Mouse (Mus musculus) neural tube, embryonic 13.5 days (tissue): ENCODE results near the gene Zfp273. TPM values are rescaled to one million over a fixed set of nuclear protein-coding genes. Genes with fewer than 3 reads are reported as not detected.
"Not testable (repeated sequence)": the region's sequence is repeated elsewhere in the genome, so short reads cannot be mapped to it uniquely, and the experiment has no call there.

Experiments
- ATAC-seq: fragments of 200-750 bp; cut with Nextera tagmentation; 2 replicates; pipeline ENCODE4 v1.8.0; 2017; ENCODE audit warnings: low read depth, mild to moderate bottlenecking, moderate TSS enrichment, moderate library complexity
- H3K27ac ChIP-seq: fragments of 300-500 bp; sonication (generic); replicated peaks from 2 replicates; pipeline ENCODE4 v1.5.1; 2015; ENCODE audit warnings: moderate library complexity, mild to moderate bottlenecking, inconsistent platforms
- H3K27me3 ChIP-seq: fragments of 300-500 bp; sonication (generic); 2 replicates; pipeline ENCODE4 v1.6.1; 2015; ENCODE audit warnings: mild to moderate bottlenecking, inconsistent platforms
- H3K36me3 ChIP-seq: fragments of 300-500 bp; sonication (generic); 2 replicates; pipeline ENCODE4 v1.6.1; 2015; ENCODE audit warnings: mild to moderate bottlenecking, inconsistent platforms
- H3K4me1 ChIP-seq: fragments of 300-500 bp; sonication (generic); replicated peaks from 2 replicates; pipeline ENCODE4 v1.6.1; 2015; ENCODE audit warnings: inconsistent platforms
- H3K4me2 ChIP-seq: fragments of 300-500 bp; sonication (generic); 2 replicates; pipeline ENCODE4 v1.6.1; 2015; ENCODE audit warnings: inconsistent platforms, mild to moderate bottlenecking, moderate library complexity
- H3K4me3 ChIP-seq: fragments of 300-500 bp; sonication (generic); 2 replicates; pipeline ENCODE4 v1.5.1; 2015; ENCODE audit warnings: mild to moderate bottlenecking, inconsistent platforms
- H3K9ac ChIP-seq: fragments of 300-500 bp; sonication (generic); 2 replicates; pipeline ENCODE4 v1.6.1; 2015; ENCODE audit warnings: moderate library complexity, mild to moderate bottlenecking, inconsistent platforms
- H3K9me3 ChIP-seq: fragments of 300-500 bp; sonication (generic); 2 replicates; pipeline ENCODE4 v1.6.1; 2016; ENCODE audit warnings: inconsistent platforms
- WGBS: fragments of 180-500 bp; shearing (Covaris S2); methylation state at CpG from one replicate; pipeline ENCODE4 v1.1.7; 2015; 5-methylcytosine and 5-hydroxymethylcytosine counted together
- polyA plus RNA-seq: library from polyadenylated mRNA; unstranded; fragments of >200 nt; fragmentation: Nextera tagmentation; extraction: Ambion mirVana; gene quantifications from 2 replicates; pipeline ENCODE4 v1.2.1, GENCODE M21; 2015

Zfp273 gene
- polyA plus RNA-seq, 1 experiment from 2014 or later = 12.8 TPM

DNA sequence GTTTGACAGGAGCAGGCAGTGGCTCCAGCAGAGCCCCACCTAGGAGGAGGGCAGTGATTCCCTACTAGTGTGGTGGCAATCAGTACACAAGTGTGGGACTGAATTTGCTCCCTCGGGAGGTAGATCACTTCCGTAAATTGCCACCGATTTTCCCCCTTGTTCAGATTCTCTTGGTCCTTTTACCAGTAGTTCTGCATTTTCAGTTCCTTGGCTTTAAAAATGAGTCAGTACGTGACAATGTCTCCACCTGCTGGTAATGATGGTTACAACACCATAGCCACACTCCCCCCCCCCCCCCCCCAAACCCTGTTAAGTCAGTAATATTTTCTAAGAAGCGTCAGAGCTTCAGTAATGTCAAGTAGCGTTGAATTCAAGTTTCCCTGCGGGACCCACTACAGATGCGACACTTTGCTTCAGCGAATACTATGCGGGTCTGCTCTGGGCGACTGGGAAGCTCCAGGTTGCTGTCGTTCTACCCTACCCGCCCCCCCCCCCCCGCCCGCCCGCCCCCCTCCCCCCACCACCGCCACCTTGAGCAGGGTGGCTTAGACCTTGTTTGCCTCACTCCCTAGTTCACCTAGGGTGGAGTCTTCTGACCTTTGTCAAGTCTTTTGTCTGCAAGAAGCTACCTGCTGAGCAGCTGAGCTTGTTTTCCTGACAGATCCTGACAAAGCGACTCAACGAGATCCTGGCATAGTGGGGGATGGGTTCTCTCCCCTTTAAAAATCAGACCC is 30.7 kb downstream of the Zfp273 start:
- no peak overlapping the region for H3K27ac ChIP-seq

DNA sequence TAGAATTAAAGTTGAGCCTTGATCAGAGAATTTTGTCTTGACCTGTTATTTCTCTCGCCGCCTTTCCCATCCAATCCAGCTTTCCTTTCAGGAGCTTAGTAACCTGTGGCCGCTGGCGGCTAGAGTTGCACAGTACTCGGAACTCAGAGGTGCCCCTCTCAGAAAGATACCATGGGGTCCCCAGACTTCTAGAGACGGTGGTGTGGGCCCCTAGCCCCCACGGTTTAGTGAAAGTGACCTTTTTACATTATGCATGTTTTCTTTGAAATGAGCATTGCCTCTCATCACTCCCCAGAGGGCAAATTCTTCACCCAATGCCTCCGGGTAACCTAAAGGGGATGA is 31.3 kb downstream of the Zfp273 start:
- Histone ChIP-seq H3K4me1 (peaks cover 6% of the 10 kb centered on the region), H3K27ac (no peak overlapping the region), H3K4me2 (peak overlapping the region; percentile 56), H3K36me3 (no peaks in the 10 kb centered on the region), H3K27me3 (no peaks in the 10 kb centered on the region), H3K4me3 (peak overlapping the region; percentile 37), H3K9me3 (no peaks in the 10 kb centered on the region), H3K9ac (peak overlapping the region; percentile 66)
- 22% methylated on average over 8 of the region's 8 CpGs for WGBS
- peak; percentile 60 for ATAC-seq

More for the DNA sequence above, 30.7 kb downstream of the Zfp273 start:
- H3K4me3 ChIP-seq = peak overlapping the region; percentile 37
- H3K36me3 ChIP-seq = no peaks in the 10 kb centered on the region
- under 1% methylated on average over 15 of the region's 19 CpGs for WGBS
- peaks cover 6% of the 10 kb centered on the region for H3K4me1 ChIP-seq
- H3K4me2 ChIP-seq = peak overlapping the region; percentile 56
- H3K9ac ChIP-seq = peak overlapping the region; percentile 66
- no peaks in the 10 kb centered on the region for H3K27me3 ChIP-seq
- ATAC-seq = peak; percentile 85
- no peaks in the 10 kb centered on the region for H3K9me3 ChIP-seq

DNA sequence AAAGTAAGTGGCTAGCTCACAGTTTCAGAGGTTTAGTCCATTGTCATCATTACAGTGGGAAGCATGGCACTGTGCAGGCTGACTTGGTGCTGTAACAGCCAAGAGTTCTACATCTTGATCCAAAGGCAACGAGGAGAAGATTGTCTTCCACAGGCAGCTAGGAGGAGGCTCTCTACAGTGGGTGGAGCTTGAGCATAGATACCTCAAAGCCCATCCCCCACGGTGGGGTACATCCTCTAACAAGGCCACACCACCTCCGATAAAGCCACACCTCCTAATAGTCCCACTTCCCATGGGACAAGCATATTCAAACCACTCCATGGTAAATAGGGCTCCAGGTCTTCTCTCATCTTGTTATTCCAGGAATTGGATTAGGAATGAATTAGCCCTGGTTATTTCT is 36.8 kb downstream of the Zfp273 start:
- no peak overlapping the region for H3K9ac ChIP-seq
- no peaks in the 10 kb centered on the region for H3K36me3 ChIP-seq
- no peaks in the 10 kb centered on the region for H3K9me3 ChIP-seq
- no peak overlapping the region for H3K4me3 ChIP-seq
- ATAC-seq = no peak
- H3K27me3 ChIP-seq = no peaks in the 10 kb centered on the region
- no peak overlapping the region for H3K4me2 ChIP-seq
- H3K4me1 ChIP-seq = no peaks in the 10 kb centered on the region
- 79% methylated on average over 3 of the region's 3 CpGs for WGBS
- no peak overlapping the region for H3K27ac ChIP-seq

DNA sequence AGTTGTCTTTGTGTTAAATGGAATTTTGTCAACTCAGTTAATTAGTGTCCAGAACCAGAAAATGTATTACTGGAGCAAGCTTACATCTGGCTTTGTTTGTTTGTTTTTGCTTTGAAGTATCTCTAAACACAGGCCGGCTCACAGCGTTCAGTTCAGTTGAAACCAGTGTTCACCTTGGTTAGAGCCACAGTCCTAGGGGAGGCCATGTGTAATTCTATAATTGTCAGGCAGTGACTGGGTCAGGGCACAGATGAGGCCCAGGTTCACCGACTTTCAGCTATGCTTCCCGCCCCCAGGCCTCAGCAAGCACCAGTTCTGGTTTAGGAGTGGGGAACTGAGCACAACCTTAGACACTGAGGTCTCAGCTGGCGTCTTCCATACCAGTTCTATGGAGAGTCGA is 39.6 kb downstream of the Zfp273 start:
- Histone ChIP-seq H3K36me3 (no peaks in the 10 kb centered on the region), H3K4me1 (no peaks in the 10 kb centered on the region), H3K27ac (no peak overlapping the region), H3K27me3 (no peaks in the 10 kb centered on the region), H3K9ac (no peak overlapping the region), H3K9me3 (no peaks in the 10 kb centered on the region), H3K4me3 (no peak overlapping the region), H3K4me2 (no peak overlapping the region)
- no peak for ATAC-seq
- WGBS = 90% methylated on average over 6 of the region's 6 CpGs

DNA sequence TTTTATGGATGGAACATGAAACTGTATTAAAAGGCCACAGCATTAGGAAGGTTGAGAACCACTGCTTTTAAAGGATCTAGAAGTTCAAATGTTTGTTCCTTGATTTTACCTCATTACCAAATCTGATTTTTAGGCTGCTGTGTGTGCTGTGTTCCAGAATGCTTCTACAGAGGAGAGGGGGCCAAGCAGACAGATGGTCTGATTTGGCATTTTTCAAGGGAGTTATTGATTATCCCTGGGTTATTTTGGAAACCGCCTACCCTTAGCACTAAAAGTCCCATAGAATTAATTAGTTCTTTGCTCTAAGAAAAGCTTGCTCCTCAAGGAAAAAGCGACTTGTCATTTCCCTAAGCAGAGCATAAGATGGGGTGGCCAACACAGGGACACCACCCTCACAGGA is 40.4 kb downstream of the Zfp273 start:
- ATAC-seq = no peak
- Histone ChIP-seq H3K4me1 (no peaks in the 10 kb centered on the region), H3K9me3 (no peaks in the 10 kb centered on the region), H3K36me3 (no peaks in the 10 kb centered on the region), H3K9ac (no peak overlapping the region), H3K4me2 (no peak overlapping the region), H3K27ac (no peak overlapping the region), H3K4me3 (no peak overlapping the region), H3K27me3 (no peaks in the 10 kb centered on the region)
- 87% methylated on average over 2 of the region's 2 CpGs for WGBS

DNA sequence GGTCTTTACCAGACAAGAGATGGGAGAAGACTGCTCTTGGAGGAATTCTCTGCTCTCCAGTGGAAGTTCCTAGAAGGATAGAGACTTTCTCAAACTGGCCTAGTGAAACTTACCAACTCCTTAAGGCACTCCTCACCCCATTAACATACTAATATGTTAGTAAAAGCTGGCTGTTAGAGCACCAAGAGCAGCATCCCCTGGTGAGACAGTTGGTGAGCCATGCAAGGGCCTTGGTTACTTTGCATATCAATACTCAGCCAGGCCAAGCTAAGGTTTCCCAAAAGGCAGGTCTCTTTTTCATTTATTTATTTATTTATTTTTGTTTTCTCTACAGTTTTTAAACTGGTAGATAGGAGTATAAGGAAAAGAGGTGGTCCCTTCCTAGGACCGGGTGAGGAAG is 43.8 kb downstream of the Zfp273 start:
- no peaks in the 10 kb centered on the region for H3K9me3 ChIP-seq

DNA sequence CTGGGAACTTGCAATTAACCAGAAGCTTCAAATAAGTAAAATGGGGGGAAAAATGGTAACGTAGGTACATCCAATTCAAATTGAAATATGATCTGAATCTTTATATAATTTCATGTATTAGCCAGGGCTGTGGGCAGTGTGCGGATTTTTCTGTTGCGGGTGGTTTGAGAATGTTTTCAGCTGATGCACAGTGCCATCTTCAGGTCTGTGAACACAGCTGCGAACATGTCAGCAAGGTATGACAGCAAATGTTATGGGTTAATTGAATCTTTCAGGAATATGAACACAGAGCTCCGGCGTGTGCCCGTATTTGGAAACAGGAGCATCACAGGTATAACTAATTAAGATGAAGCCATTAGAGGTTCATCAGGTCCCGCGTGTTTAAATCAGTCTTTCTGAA is 49.0 kb downstream of the Zfp273 start:
- Histone ChIP-seq H3K9ac (no peak overlapping the region), H3K4me3 (no peak overlapping the region), H3K9me3 (no peaks in the 10 kb centered on the region), H3K27ac (no peak overlapping the region), H3K27me3 (no peaks in the 10 kb centered on the region), H3K36me3 (no peaks in the 10 kb centered on the region), H3K4me2 (no peak overlapping the region), H3K4me1 (no peaks in the 10 kb centered on the region)
- 88% methylated on average over 9 of the region's 9 CpGs for WGBS
- no peak for ATAC-seq

More for the DNA sequence above, 43.8 kb downstream of the Zfp273 start:
- ATAC-seq = no peak
- no peak overlapping the region for H3K4me3 ChIP-seq
- no peak overlapping the region for H3K9ac ChIP-seq
- WGBS = 23% methylated on average over 1 of the region's 1 CpGs
- H3K4me2 ChIP-seq = no peak overlapping the region
- no peaks in the 10 kb centered on the region for H3K4me1 ChIP-seq
- H3K27ac ChIP-seq = no peak overlapping the region
- H3K27me3 ChIP-seq = no peaks in the 10 kb centered on the region
- no peaks in the 10 kb centered on the region for H3K36me3 ChIP-seq

DNA sequence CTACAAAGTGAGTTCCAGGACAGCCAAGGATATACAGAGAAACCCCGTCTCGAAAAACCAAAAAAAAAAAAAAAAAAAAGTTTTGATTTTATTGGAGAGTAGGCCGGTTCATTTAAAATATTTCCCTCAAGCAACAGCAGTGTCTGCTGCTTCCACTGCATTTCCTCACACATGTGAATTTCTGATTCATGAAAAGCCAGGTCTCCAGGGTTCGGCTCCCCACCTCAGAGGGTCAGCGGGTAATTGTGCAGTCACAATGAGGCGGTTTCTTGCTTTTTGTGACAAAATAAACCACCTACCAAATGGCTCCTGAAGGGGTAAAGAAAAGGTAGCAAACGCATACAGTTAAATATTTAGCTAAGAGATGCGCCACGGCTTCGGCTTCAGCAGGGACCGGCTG is 49.5 kb downstream of the Zfp273 start, which contains the start of gene BC048507:
Gene BC048507, plus strand, starts transcription at position 301 of the 400 bp plus-strand sequence.
- Histone ChIP-seq H3K27me3 (no peaks in the 10 kb centered on the region), H3K4me2 (no peak within 1 kb of the TSS), H3K9me3 (no peaks in the 10 kb centered on the region), H3K27ac (no peak within 1 kb of the TSS), H3K4me3 (no peak within 1 kb of the TSS), H3K36me3 (no peaks in the 10 kb centered on the region), H3K9ac (no peak within 1 kb of the TSS), H3K4me1 (no peaks in the 10 kb centered on the region)
- 85% methylated on average over 11 of the region's 11 CpGs for WGBS
- no peak for ATAC-seq

DNA sequence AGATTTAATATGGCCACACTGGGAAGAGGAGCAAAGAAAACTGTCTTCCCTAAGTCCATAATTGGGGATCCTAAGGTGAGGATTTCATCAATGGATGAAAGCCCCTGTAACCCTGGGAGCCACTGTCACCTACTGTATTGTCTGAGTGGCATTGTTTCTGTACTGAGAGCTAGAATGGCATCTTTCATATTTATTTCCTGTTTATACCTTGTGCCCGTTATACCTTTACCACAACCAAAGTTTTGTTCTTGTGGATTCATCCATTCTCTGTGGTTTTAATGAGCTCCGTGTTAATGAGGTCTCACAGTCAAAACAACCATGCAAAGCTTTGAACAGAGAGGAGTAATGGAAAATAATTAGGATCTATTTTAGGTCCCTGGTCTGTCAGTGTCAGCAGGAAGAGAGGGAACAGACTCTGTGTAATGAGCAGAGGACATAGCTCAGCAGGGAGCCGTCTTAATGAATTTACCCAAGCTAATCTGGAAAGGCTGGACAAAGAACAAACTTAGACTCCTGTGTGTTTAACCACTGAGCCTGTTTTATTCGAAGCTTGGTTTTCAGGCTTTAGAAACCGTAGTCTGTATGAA is 51.3 kb downstream of the Zfp273 start:
- 70% methylated on average over 5 of the region's 5 CpGs for WGBS
- Histone ChIP-seq H3K27me3 (no peaks in the 10 kb centered on the region), H3K27ac (no peak overlapping the region), H3K4me3 (no peak overlapping the region), H3K4me1 (no peaks in the 10 kb centered on the region), H3K9ac (no peak overlapping the region), H3K4me2 (no peak overlapping the region), H3K9me3 (no peaks in the 10 kb centered on the region), H3K36me3 (no peaks in the 10 kb centered on the region)
- ATAC-seq = no peak

DNA sequence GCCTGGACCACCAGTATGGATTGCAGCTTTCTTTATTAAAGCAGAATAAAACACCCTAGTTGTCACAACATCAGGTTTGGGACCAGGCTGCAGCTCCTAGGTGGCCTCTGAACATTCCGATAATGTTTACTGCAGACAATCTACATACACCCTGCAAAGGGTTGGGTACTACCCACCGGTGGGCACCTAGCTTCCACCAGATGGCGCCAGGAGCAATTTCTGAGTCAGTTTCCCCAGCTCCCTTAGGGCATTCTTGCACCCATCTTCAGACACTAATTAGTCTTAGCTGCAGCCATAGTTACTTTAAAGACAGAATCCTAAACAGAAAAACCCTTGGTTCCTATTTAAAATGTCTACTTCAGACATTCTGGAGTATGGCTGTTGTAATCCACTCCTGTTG is 54.4 kb downstream of the Zfp273 start:
- Histone ChIP-seq H3K9me3 (no peaks in the 10 kb centered on the region), H3K27ac (no peak overlapping the region), H3K4me3 (no peak overlapping the region), H3K4me1 (no peaks in the 10 kb centered on the region), H3K36me3 (no peaks in the 10 kb centered on the region), H3K4me2 (no peak overlapping the region), H3K9ac (no peak overlapping the region), H3K27me3 (no peaks in the 10 kb centered on the region)
- WGBS = 29% methylated on average over 3 of the region's 3 CpGs
- ATAC-seq = no peak

DNA sequence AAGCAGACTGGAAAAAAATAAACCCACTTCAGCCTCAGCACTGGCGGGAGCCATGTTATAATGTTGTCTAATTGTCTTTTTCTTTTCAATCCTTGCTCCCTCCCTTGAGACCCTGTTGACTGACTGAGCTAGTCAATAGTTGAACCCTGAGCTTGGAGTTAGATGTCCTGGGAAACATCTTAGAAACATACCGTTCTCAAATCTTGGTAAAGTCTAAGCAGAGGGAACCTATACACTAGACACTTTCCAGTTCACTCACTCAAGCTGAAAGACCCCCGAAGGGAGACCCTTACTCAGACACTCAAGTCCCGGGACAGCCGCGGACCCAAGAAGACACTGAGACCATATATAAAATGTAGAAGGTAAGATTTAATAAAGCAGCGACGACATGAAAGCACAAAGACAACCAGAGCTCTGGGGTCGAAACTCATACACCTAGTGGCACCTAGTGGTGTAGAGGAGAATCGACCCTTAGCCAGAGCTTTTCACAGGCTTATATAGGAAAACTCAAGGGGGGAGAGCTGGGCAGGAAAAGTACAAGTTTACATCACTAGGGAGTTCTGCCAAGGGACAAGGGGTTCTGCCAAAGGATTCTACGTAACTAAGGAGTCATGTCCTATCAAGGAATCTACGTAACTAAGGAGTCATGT is 62.6 kb downstream of the Zfp273 start:
- 37% methylated on average over 8 of the region's 12 CpGs for WGBS
- not testable (repeated sequence) for H3K4me3 ChIP-seq, H3K9me3 ChIP-seq, H3K4me1 ChIP-seq, H3K36me3 ChIP-seq, H3K27me3 ChIP-seq, H3K9ac ChIP-seq, H3K27ac ChIP-seq
- ATAC-seq = 0 out of 2 replicates have a peak, but pooled peaks have one; percentile 15
- H3K4me2 ChIP-seq = peak overlapping the region; percentile 34; the same call in 1 of the 2 replicates
